Mouse (Mus musculus) stomach, embryonic 14.5 days (tissue): ENCODE data around the gene Prkrip1. TPM values are rescaled to one million over a fixed set of nuclear protein-coding genes. Genes with fewer than 3 reads are reported as not detected.

Experiments used
- polyA plus RNA-seq: library from polyadenylated mRNA; unstranded; fragments of >200 nt; fragmentation: Nextera tagmentation; extraction: Ambion mirVana; gene quantifications from 2 replicates; pipeline ENCODE4 v1.2.1, GENCODE M21; 2014

Gene Prkrip1
- polyA plus RNA-seq, 1 experiment from 2014 or later, result 50.9 TPM

Other genes with a start within 250 kb of the Prkrip1 start
- gene Ssc4d, start 224.4 kb downstream of the Prkrip1 start, polyA plus RNA-seq, result 1.9 and 2.2 TPM in 2 replicates
- gene Zp3, start 218.9 kb downstream of the Prkrip1 start, polyA plus RNA-seq, result not detected in 2 replicates
- 20.7 and 24.4 TPM in 2 replicates for gene Dtx2, start 204.2 kb downstream of the Prkrip1 start, polyA plus RNA-seq
- gene Upk3b, start 160.5 kb downstream of the Prkrip1 start, polyA plus RNA-seq, result 23.7 and 27.1 TPM in 2 replicates
- 62.4 and 63.0 TPM in 2 replicates for gene Upk3bl, start 144.5 kb downstream of the Prkrip1 start, polyA plus RNA-seq
- gene Rasa4, start 115.0 kb downstream of the Prkrip1 start, polyA plus RNA-seq, result 10.2 and 11.0 TPM in 2 replicates
- 239 and 243 TPM in 2 replicates for gene Polr2j, start 82.3 kb downstream of the Prkrip1 start, polyA plus RNA-seq
- 28.7 and 28.8 TPM in 2 replicates for gene Lrwd1, start 62.9 kb downstream of the Prkrip1 start, polyA plus RNA-seq
- gene Alkbh4, start 62.8 kb downstream of the Prkrip1 start, polyA plus RNA-seq, result 16.2 and 18.1 TPM in 2 replicates
- gene Orai2, start 28.2 kb downstream of the Prkrip1 start, polyA plus RNA-seq, result 7.0 and 7.8 TPM in 2 replicates
- gene Sh2b2, start 47.6 kb upstream of the Prkrip1 start, polyA plus RNA-seq, result 3.0 and 3.3 TPM in 2 replicates